Mouse (Mus musculus) kidney, embryonic 16.5 days (tissue): ENCODE data around the gene Rras. TPM values are rescaled to one million over a fixed set of nuclear protein-coding genes. Genes with fewer than 3 reads are reported as not detected.
"Not testable (repeated sequence)": the region's sequence is repeated elsewhere in the genome, so short reads cannot be mapped to it uniquely, and the experiment has no call there.

Source experiments
- ATAC-seq: fragments of 200-750 bp; cut with Nextera tagmentation; 2 replicates; pipeline ENCODE4 v1.8.0; 2017; ENCODE audit warnings: moderate TSS enrichment; ENCODE audit not compliant: low FRiP score, low TSS enrichment
- H3K27ac ChIP-seq: fragments of 300-500 bp; sonication (generic); 2 replicates; pipeline ENCODE4 v1.5.1; 2014; ENCODE audit warnings: low read length
- H3K27me3 ChIP-seq: fragments of 300-500 bp; sonication (generic); 2 replicates; pipeline ENCODE4 v1.6.1; 2014; ENCODE audit warnings: low read length, control low read depth, mixed read lengths; ENCODE audit not compliant: insufficient read depth
- H3K36me3 ChIP-seq: fragments of 300-500 bp; sonication (generic); 2 replicates; pipeline ENCODE4 v1.6.1; 2014; ENCODE audit warnings: low read length, control low read depth, mixed read lengths; ENCODE audit not compliant: insufficient read depth
- H3K4me1 ChIP-seq: fragments of 300-500 bp; sonication (generic); 2 replicates; pipeline ENCODE4 v1.6.1; 2014; ENCODE audit warnings: low read length, control low read depth, mixed read lengths; ENCODE audit not compliant: insufficient read depth
- H3K4me2 ChIP-seq: fragments of 300-500 bp; sonication (generic); replicated peaks from 2 replicates; pipeline ENCODE4 v1.6.1; 2014; ENCODE audit warnings: low read depth, low read length
- H3K4me3 ChIP-seq: fragments of 300-500 bp; sonication (generic); 2 replicates; pipeline ENCODE4 v1.5.1; 2014; ENCODE audit warnings: mild to moderate bottlenecking, low read length
- H3K9ac ChIP-seq: fragments of 300-500 bp; sonication (generic); replicated peaks from 2 replicates; pipeline ENCODE4 v1.6.1; 2014; ENCODE audit warnings: low read length
- H3K9me3 ChIP-seq: fragments of 300-500 bp; sonication (generic); 2 replicates; pipeline ENCODE4 v1.6.1; 2016; ENCODE audit warnings: low read length, control low read depth
- WGBS: fragments of 180-500 bp; shearing (Covaris S2); extraction: QIAGEN DNeasy Blood & Tissue Kit; methylation state at CpG from one replicate; pipeline ENCODE4 v1.1.7; 2014; 5-methylcytosine and 5-hydroxymethylcytosine counted together
- polyA plus RNA-seq: library from polyadenylated mRNA; unstranded; fragments of >200 nt; fragmentation: Nextera tagmentation; extraction: Ambion mirVana; gene quantifications from 2 replicates; pipeline ENCODE4 v1.2.1, GENCODE M21; 2015

The Rras gene
- polyA plus RNA-seq, 1 experiment from 2014 or later, result 44.1 TPM

DNA sequence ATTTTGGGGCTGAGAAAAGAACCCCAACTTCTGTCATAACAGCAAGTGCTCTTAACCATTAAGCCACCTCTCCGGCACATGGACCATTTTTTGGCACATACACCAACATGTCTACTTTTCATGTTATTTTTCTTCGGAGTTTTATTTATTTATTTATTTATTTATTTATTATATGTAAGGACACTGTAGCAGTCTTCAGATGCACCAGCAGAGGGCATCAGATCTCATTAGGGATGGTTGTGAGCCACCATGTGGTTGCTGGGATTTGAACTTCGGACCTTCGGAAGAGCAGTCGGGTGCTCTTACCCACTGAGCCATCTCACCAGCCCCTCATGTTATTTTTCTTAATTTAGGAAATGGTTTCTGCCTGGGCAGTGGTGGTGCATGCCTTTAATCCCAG, 6.0 kb downstream of the Rras start:
- not testable (repeated sequence) for H3K4me1 ChIP-seq, H3K9ac ChIP-seq, H3K27ac ChIP-seq, H3K9me3 ChIP-seq, H3K4me3 ChIP-seq, H3K27me3 ChIP-seq, H3K4me2 ChIP-seq, ATAC-seq
- H3K36me3 ChIP-seq, result peaks cover 20% of the 10 kb centered on the region
- 74% methylated on average over 5 of the region's 5 CpGs for WGBS

DNA sequence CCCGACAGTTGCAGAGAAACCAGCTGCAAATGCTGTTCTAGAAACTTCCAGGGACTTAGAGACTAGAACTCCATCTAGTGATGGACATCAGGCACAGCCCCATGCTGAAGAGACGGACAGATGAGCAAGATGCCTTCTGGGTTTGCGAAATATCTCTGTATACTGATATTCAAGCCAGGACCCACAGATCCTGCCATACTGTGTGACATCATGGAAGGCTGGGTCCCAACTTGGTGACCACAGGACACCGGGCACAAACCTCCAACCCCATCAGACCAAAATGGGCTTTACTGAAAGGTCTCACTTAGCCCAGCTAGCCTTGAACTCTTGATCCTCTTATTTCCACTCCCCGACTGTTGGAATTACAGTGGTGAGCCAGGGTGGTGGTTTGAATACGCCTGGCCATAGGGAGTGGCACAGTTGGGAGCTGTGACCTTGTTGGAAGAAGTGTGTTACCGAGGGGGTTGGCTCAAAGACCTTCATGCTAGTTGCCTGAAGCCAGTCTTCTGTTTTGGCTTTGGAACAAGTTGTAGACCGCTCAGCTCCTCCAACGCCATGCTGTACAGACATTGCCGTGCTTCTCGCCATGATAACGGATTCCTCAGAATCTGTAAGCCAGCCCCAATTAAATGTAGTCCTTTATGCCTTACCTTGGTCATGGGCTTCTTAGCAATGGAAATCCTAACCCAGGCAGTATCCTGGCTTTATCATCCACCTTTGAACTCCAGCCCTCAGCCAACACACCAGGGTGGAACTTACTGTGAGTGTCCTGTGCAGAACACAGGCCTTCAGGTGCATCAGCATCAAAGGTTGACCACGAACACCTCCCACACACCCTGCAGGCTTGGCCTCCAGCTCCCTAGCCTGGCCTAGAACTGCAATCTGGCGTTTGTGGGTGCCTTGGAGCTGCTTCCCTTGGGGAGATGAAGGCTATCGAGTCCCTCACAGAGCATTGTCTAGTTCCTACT, 6.8 kb downstream of the Rras start:
- WGBS, result 86% methylated on average over 15 of the region's 15 CpGs
- H3K4me2 ChIP-seq, result no peak overlapping the region
- H3K4me1 ChIP-seq, result no peaks in the 10 kb centered on the region

DNA sequence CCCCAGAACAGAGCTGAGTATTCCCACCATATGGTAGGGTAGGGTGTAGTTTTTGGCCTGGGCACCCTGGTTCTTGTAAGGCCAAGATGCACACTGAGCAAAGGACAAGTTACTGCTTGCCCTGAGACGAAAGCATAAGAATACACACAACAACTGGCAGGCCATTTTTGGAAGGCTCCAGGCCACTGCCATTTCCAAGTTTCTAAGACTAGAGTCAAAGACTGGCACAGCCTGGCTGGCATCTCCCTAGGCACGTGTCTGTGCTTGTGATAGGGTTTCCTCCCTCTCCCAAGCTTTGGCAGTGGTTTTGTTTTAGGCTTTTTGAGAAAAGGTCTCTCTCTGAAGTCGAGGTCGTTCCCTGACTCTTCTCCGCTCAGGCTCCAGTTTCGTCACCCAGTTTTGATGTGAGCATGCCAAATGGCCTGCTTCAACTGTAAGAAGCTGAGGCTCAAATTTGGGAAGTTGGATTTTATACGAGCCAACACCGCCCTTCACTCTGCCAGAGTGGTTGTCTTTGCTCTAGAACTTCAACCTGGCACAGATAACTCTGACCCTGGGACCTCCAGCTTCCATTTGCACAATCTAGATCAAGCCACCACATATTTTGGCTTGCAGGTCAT, 8.0 kb downstream of the Rras start:
- ATAC-seq, result no peak
- Histone ChIP-seq H3K36me3 (peaks cover 38% of the 10 kb centered on the region), H3K9ac (no peak overlapping the region), H3K4me2 (no peak overlapping the region), H3K27ac (no peak overlapping the region), H3K9me3 (no peaks in the 10 kb centered on the region), H3K4me1 (no peaks in the 10 kb centered on the region), H3K27me3 (no peaks in the 10 kb centered on the region), H3K4me3 (no peak overlapping the region)
- 78% methylated on average over 8 of the region's 8 CpGs for WGBS

More for the DNA sequence above, 6.8 kb downstream of the Rras start:
- no peaks in the 10 kb centered on the region for H3K9me3 ChIP-seq
- no peak overlapping the region for H3K4me3 ChIP-seq
- no peak overlapping the region; the same call in 1 of the 2 replicates for H3K27ac ChIP-seq
- ATAC-seq, result no peak
- H3K9ac ChIP-seq, result no peak overlapping the region
- H3K36me3 ChIP-seq, result peaks cover 26% of the 10 kb centered on the region
- no peaks in the 10 kb centered on the region for H3K27me3 ChIP-seq

DNA sequence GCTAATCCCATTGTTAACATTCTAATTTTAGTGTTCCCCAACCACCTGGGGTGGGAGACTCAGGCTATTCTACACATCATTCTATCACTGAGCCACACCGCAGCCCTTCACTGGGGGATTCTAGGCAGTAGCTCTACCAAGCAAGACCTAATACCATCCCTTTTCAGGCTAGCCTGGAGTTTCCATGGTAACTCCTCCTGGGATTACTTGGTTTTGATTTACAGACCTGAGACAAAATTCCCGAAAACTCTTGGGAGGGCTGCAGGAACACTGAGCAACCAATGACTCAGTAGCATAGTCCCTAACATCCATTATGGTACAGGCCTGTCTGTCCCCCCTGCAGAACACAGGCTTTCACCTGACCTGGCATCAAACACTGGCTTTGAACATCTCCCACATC, 8.5 kb downstream of the Rras start:
- no peaks in the 10 kb centered on the region for H3K4me1 ChIP-seq
- ATAC-seq, result no peak
- no peak overlapping the region for H3K4me3 ChIP-seq
- no peaks in the 10 kb centered on the region for H3K9me3 ChIP-seq
- WGBS, result 63% methylated on average over 2 of the region's 2 CpGs
- H3K4me2 ChIP-seq, result no peak overlapping the region
- H3K9ac ChIP-seq, result no peak overlapping the region
- H3K27ac ChIP-seq, result no peak overlapping the region
- peaks cover 43% of the 10 kb centered on the region for H3K36me3 ChIP-seq
- H3K27me3 ChIP-seq, result no peaks in the 10 kb centered on the region

- H3K4me3 ChIP-seq, result no peak overlapping the region
- no peak overlapping the region for H3K9ac ChIP-seq
- H3K4me2 ChIP-seq, result no peak overlapping the region
- no peak for ATAC-seq
- no peaks in the 10 kb centered on the region for H3K4me1 ChIP-seq
- H3K27ac ChIP-seq, result no peak overlapping the region
- H3K36me3 ChIP-seq, result peaks cover 57% of the 10 kb centered on the region
- WGBS, result 89% methylated on average over 9 of the region's 9 CpGs
- H3K9me3 ChIP-seq, result no peaks in the 10 kb centered on the region
- H3K27me3 ChIP-seq, result no peaks in the 10 kb centered on the region
These were observed 10.0 kb downstream of the Rras start for GRCm38 (mm10) chr7:45027761-45028160.

GRCm38 (mm10) chr7:45028351-45028750, 10.6 kb downstream of the Rras start:
- H3K4me3 ChIP-seq, result no peak overlapping the region
- 84% methylated on average over 11 of the region's 11 CpGs for WGBS
- no peaks in the 10 kb centered on the region for H3K4me1 ChIP-seq
- peaks cover 63% of the 10 kb centered on the region for H3K36me3 ChIP-seq
- H3K9ac ChIP-seq, result no peak overlapping the region
- no peak for ATAC-seq
- no peak overlapping the region for H3K27ac ChIP-seq
- no peaks in the 10 kb centered on the region for H3K9me3 ChIP-seq
- H3K4me2 ChIP-seq, result no peak overlapping the region
- no peaks in the 10 kb centered on the region for H3K27me3 ChIP-seq

DNA sequence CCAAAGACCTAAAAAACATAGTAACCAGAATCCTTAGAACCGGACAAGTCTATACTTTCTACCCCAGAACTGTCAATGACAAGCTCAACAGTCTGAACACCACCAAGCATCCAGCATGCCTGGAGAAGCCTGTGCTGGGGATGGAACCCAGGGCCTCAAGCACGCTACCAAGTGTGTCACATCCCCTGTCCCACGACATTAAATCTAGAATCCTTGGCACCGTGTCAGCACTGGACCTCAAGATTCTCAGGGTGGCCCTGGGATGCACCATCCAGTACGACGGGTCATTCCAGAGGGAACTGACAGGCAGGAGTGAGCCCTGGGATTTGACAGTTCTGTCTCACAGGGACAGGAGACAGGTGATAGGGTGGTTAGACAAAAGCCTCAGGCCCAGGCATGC, 12.2 kb downstream of the Rras start:
- H3K27me3 ChIP-seq, result no peaks in the 10 kb centered on the region
- no peak for ATAC-seq
- peaks cover 79% of the 10 kb centered on the region for H3K36me3 ChIP-seq
- 95% methylated on average over 6 of the region's 6 CpGs for WGBS
- H3K9ac ChIP-seq, result no peak overlapping the region
- no peaks in the 10 kb centered on the region for H3K9me3 ChIP-seq
- no peak overlapping the region for H3K4me2 ChIP-seq
- no peak overlapping the region for H3K27ac ChIP-seq
- H3K4me1 ChIP-seq, result no peaks in the 10 kb centered on the region
- no peak overlapping the region for H3K4me3 ChIP-seq

GRCm38 (mm10) chr7:45030857-45031256, 13.1 kb downstream of the Rras start:
- no peak for ATAC-seq
- peaks cover 88% of the 10 kb centered on the region for H3K36me3 ChIP-seq
- no peaks in the 10 kb centered on the region for H3K27me3 ChIP-seq
- H3K4me2 ChIP-seq, result no peak overlapping the region
- H3K27ac ChIP-seq, result no peak overlapping the region
- H3K9ac ChIP-seq, result no peak overlapping the region
- H3K9me3 ChIP-seq, result no peaks in the 10 kb centered on the region
- H3K4me1 ChIP-seq, result no peaks in the 10 kb centered on the region
- H3K4me3 ChIP-seq, result no peak overlapping the region
- 95% methylated on average over 8 of the region's 8 CpGs for WGBS

- Histone ChIP-seq H3K27ac (no peak overlapping the region), H3K4me2 (no peak overlapping the region), H3K4me1 (no peaks in the 10 kb centered on the region), H3K27me3 (no peaks in the 10 kb centered on the region), H3K9ac (no peak overlapping the region), H3K9me3 (no peaks in the 10 kb centered on the region), H3K4me3 (no peak overlapping the region), H3K36me3 (peaks cover 92% of the 10 kb centered on the region)
- ATAC-seq, result no peak
- 94% methylated on average over 19 of the region's 19 CpGs for WGBS
These were observed 16.1 kb downstream of the Rras start for GRCm38 (mm10) chr7:45033722-45034359.
